Mouse (Mus musculus): ENCODE data around the gene Map3k14. TPM values are rescaled to one million over a fixed set of nuclear protein-coding genes. Genes with fewer than 3 reads are reported as not detected.
A peak's percentile ranks its signal among the peaks of the same experiment; 100 is the strongest.

Gene Map3k14
- total and polyA plus RNA-seq, 3 experiments = 4.9 to 10.8 (median 10.8) TPM

DNA sequence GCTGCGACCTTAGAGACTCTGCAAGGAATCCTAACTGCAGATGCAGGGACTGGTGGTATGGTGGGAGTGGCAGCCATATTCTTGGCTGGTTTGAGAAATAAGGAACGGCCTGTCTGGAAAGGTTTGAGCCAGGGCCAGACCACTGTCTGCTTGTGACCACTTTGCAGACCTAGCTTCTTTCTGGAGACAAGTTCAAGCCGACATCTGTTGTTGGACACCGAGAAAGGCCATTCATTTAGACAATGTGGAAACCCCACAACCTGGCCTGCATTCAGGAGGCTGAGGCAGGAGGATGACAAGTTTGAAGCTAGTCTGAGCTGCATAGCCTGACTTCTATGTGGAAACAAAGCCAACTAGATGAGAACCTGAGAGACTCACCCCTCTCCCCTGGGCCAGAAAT, 1.1 kb upstream of the Map3k14 start:
- H3K4me3 ChIP-seq (ENCODE audit: low read depth, low read length) = no peak overlapping the region
- TF ChIP-seq GATA2 (IDR thresholded peaks at IDR 0.05; ENCODE audit: borderline replicate concordance, low read depth, low read length) (no peak), POLR2AphosphoS5 (IDR thresholded peaks at IDR 0.05; ENCODE audit: insufficient replicate concordance, low read depth, low read length) (no peak), TAL1 (conservative IDR thresholded peaks at IDR 0.05; ENCODE audit: low read depth, low read length) (no peak), CTCF (IDR thresholded peaks at IDR 0.05; ENCODE audit: low read depth, low read length) (no peak), GATA1 (IDR thresholded peaks at IDR 0.05; ENCODE audit: borderline replicate concordance, low read length) (no peak)
- DNase-seq (ENCODE audit: low spot score) (no peak), ATAC-seq (ENCODE audit: extremely low read depth, insufficient number of reproducible peaks, low FRiP score, poor library complexity, severe bottlenecking) (no peak)
- peaks cover 30% of the 10 kb centered on the region for H3K27me3 ChIP-seq (ENCODE audit: insufficient read depth, low read length)
- no peaks in the 10 kb centered on the region for H3K9me3 ChIP-seq (replicated peaks)
- H3K36me3 ChIP-seq (replicated peaks) = peaks cover 10% of the 10 kb centered on the region
- H3K4me1 ChIP-seq (ENCODE audit: insufficient read depth, low read depth, low read length) = peaks cover 61% of the 10 kb centered on the region

DNA sequence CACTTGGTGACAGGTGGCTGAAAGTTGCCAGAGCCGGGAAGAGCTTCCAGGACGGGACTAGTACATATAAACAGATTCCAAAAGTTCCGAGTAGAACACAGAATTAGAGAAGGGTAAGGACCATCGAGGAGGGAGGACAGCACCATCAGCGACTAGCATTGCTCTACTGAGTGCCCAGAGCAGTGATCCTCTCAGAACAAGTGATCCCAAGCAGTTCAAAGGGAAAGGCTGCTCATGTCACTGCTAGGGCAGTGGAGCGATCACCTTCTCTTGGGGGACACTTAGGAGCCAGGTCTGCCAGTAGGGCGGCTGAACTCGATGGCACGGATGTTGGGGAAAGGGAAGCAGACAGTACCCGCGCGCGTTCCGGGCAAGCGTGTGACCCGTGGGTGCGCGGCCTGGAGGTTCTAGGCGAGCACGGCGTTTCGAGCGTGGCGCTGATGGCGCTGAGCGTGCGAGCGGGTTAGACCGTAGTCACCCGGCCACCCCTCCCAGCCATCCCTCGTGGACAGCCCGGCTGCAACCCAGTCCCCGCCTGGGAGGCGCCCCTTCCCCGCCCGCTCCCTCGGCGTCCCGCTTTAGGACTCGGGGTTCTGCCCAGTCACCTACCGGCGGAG, 435 bp downstream of the Map3k14 start:
- Histone ChIP-seq H3K36me3 (replicated peaks) (peaks cover 20% of the 10 kb centered on the region), H3K4me1 (ENCODE audit: insufficient read depth, low read depth, low read length) (peaks cover 72% of the 10 kb centered on the region), H3K27me3 (ENCODE audit: insufficient read depth, low read length) (peaks cover 18% of the 10 kb centered on the region), H3K4me3 (ENCODE audit: low read depth, low read length) (peak overlapping the region; percentile 89), H3K9me3 (replicated peaks) (no peaks in the 10 kb centered on the region)
- no peak for ATAC-seq (ENCODE audit: extremely low read depth, insufficient number of reproducible peaks, low FRiP score, poor library complexity, severe bottlenecking)
- DNase-seq (ENCODE audit: low spot score) = no peak
- TF ChIP-seq TAL1 (conservative IDR thresholded peaks at IDR 0.05; ENCODE audit: low read depth, low read length) (no peak), GATA1 (IDR thresholded peaks at IDR 0.05; ENCODE audit: borderline replicate concordance, low read length) (no peak)

- peaks cover 8% of the 10 kb centered on the region for H3K27me3 ChIP-seq (ENCODE audit: insufficient read depth, low read length)
- no peak for DNase-seq (ENCODE audit: low spot score)
- ATAC-seq (ENCODE audit: extremely low read depth, insufficient number of reproducible peaks, low FRiP score, poor library complexity, severe bottlenecking) = no peak
- peaks cover 24% of the 10 kb centered on the region for H3K36me3 ChIP-seq (replicated peaks)
- H3K4me3 ChIP-seq (ENCODE audit: low read depth, low read length) = peak overlapping the region; percentile 89; the same call in 1 of the 2 replicates
- no peaks in the 10 kb centered on the region for H3K9me3 ChIP-seq (replicated peaks)
- peaks cover 73% of the 10 kb centered on the region for H3K4me1 ChIP-seq (ENCODE audit: insufficient read depth, low read depth, low read length)
- no peak for TF ChIP-seq TAL1 (conservative IDR thresholded peaks at IDR 0.05; ENCODE audit: low read depth, low read length)
- TF ChIP-seq GATA1 (IDR thresholded peaks at IDR 0.05; ENCODE audit: borderline replicate concordance, low read length) = no peak
- no peak for TF ChIP-seq GATA2 (IDR thresholded peaks at IDR 0.05; ENCODE audit: borderline replicate concordance, low read depth, low read length)
- TF ChIP-seq POLR2AphosphoS5 (IDR thresholded peaks at IDR 0.05; ENCODE audit: insufficient replicate concordance, low read depth, low read length) = no peak
- no peak for TF ChIP-seq CTCF (IDR thresholded peaks at IDR 0.05; ENCODE audit: low read depth, low read length)
Measured at GRCm38 (mm10) chr11:103265856-103266255, 1.4 kb downstream of the Map3k14 start.

- TF ChIP-seq TAL1 (conservative IDR thresholded peaks at IDR 0.05; ENCODE audit: low read depth, low read length) (0 out of 2 replicates have a peak, but pooled peaks have one; percentile 48), GATA1 (IDR thresholded peaks at IDR 0.05; ENCODE audit: borderline replicate concordance, low read length) (no peak)
- H3K4me1 ChIP-seq (ENCODE audit: insufficient read depth, low read depth, low read length) = peaks cover 74% of the 10 kb centered on the region
- peaks cover 5% of the 10 kb centered on the region; the same call in 1 of the 2 replicates for H3K27me3 ChIP-seq (ENCODE audit: insufficient read depth, low read length)
- DNase-seq (ENCODE audit: low spot score) (peak; percentile 78), ATAC-seq (ENCODE audit: extremely low read depth, insufficient number of reproducible peaks, low FRiP score, poor library complexity, severe bottlenecking) (0 out of 2 replicates have a peak, but pooled peaks have one; percentile 6)
- peak overlapping the region; percentile 25; the same call in 1 of the 2 replicates for H3K4me3 ChIP-seq (ENCODE audit: low read depth, low read length)
- H3K36me3 ChIP-seq (replicated peaks) = peaks cover 29% of the 10 kb centered on the region
- no peaks in the 10 kb centered on the region for H3K9me3 ChIP-seq (replicated peaks)
Measured at GRCm38 (mm10) chr11:103265211-103265610, 2.1 kb downstream of the Map3k14 start.

- peaks cover 5% of the 10 kb centered on the region; the same call in 1 of the 2 replicates for H3K27me3 ChIP-seq (ENCODE audit: insufficient read depth, low read length)
Measured at GRCm38 (mm10) chr11:103264427-103265005, 2.8 kb downstream of the Map3k14 start.

DNA sequence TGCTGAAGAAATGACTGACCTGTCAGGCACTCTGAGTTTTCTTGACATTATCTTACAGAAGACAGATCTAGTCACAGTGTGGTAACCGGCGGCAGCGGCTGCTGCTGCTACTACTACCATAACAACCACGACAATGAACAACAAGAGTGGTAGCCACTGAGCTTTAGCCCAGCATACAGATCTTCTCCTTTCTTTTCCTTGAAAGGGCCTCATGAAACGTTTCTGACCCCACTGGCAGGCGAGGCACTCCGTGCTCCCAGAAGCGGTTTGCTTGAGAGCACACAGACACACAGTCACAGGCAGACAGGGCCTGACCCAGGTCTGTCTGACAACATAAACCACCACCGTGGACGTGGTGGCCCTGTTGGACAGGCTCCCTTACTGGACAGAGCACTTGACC, 3.7 kb downstream of the Map3k14 start:
- Histone ChIP-seq H3K27me3 (ENCODE audit: insufficient read depth, low read length) (peaks cover 5% of the 10 kb centered on the region; the same call in 1 of the 2 replicates), H3K9me3 (replicated peaks) (no peaks in the 10 kb centered on the region), H3K4me1 (ENCODE audit: insufficient read depth, low read depth, low read length) (peaks cover 88% of the 10 kb centered on the region), H3K36me3 (replicated peaks) (peaks cover 42% of the 10 kb centered on the region), H3K4me3 (ENCODE audit: low read depth, low read length) (peak overlapping the region; percentile 37; the same call in 1 of the 2 replicates)
- TF ChIP-seq GATA2 (IDR thresholded peaks at IDR 0.05; ENCODE audit: borderline replicate concordance, low read depth, low read length) (no peak), CTCF (IDR thresholded peaks at IDR 0.05; ENCODE audit: low read depth, low read length) (no peak), POLR2AphosphoS5 (IDR thresholded peaks at IDR 0.05; ENCODE audit: insufficient replicate concordance, low read depth, low read length) (no peak), TAL1 (conservative IDR thresholded peaks at IDR 0.05; ENCODE audit: low read depth, low read length) (no peak), GATA1 (IDR thresholded peaks at IDR 0.05; ENCODE audit: borderline replicate concordance, low read length) (no peak)
- ATAC-seq (ENCODE audit: extremely low read depth, insufficient number of reproducible peaks, low FRiP score, poor library complexity, severe bottlenecking) (no peak), DNase-seq (ENCODE audit: low spot score) (no peak)

More at GRCm38 (mm10) chr11:103264427-103265005, 2.8 kb downstream of the Map3k14 start:
- H3K4me3 ChIP-seq (ENCODE audit: low read depth, low read length) = peak overlapping the region; percentile 43; the same call in 1 of the 2 replicates
- H3K9me3 ChIP-seq (replicated peaks) = no peaks in the 10 kb centered on the region
- H3K36me3 ChIP-seq (replicated peaks) = peaks cover 35% of the 10 kb centered on the region
- ATAC-seq (ENCODE audit: extremely low read depth, insufficient number of reproducible peaks, low FRiP score, poor library complexity, severe bottlenecking) (no peak), DNase-seq (ENCODE audit: low spot score) (no peak)
- TF ChIP-seq CTCF (IDR thresholded peaks at IDR 0.05; ENCODE audit: low read depth, low read length) (no peak), GATA2 (IDR thresholded peaks at IDR 0.05; ENCODE audit: borderline replicate concordance, low read depth, low read length) (no peak), POLR2AphosphoS5 (IDR thresholded peaks at IDR 0.05; ENCODE audit: insufficient replicate concordance, low read depth, low read length) (no peak), GATA1 (IDR thresholded peaks at IDR 0.05; ENCODE audit: borderline replicate concordance, low read length) (no peak), TAL1 (conservative IDR thresholded peaks at IDR 0.05; ENCODE audit: low read depth, low read length) (no peak)
- peaks cover 81% of the 10 kb centered on the region for H3K4me1 ChIP-seq (ENCODE audit: insufficient read depth, low read depth, low read length)
